Mouse (Mus musculus): ENCODE results near the gene Mknk2.

Gene Mknk2

GRCm38 (mm10) chr10:80669737-80670485, 8.0 kb downstream of the Mknk2 start:
- DNase-seq = peak; percentile 90

- no peak for DNase-seq
These were observed 8.9 kb downstream of the Mknk2 start for GRCm38 (mm10) chr10:80669018-80669417.

- peak; percentile 53 for DNase-seq
These were observed 9.3 kb downstream of the Mknk2 start for GRCm38 (mm10) chr10:80668614-80669013.

- DNase-seq = no peak
These were observed 11.0 kb downstream of the Mknk2 start for GRCm38 (mm10) chr10:80666837-80667412.

- peak; percentile 41 for DNase-seq
These were observed 11.8 kb downstream of the Mknk2 start for GRCm38 (mm10) chr10:80665981-80666733.

- DNase-seq = peak; percentile 52
These were observed 12.5 kb downstream of the Mknk2 start for GRCm38 (mm10) chr10:80665459-80665858.

GRCm38 (mm10) chr10:80665016-80665380, 12.9 kb downstream of the Mknk2 start:
- peak; percentile 85 for DNase-seq

GRCm38 (mm10) chr10:80664197-80665015, 13.5 kb downstream of the Mknk2 start:
- peak; percentile 89 for DNase-seq

GRCm38 (mm10) chr10:80663485-80664196, 14.3 kb downstream of the Mknk2 start:
- DNase-seq = no peak

GRCm38 (mm10) chr10:80661149-80661548, 16.8 kb downstream of the Mknk2 start:
- peak; percentile 80 for DNase-seq

- DNase-seq = peak; percentile 92
These were observed 18.7 kb downstream of the Mknk2 start for GRCm38 (mm10) chr10:80659213-80659612.

- no peak for DNase-seq
These were observed 19.1 kb downstream of the Mknk2 start for GRCm38 (mm10) chr10:80658841-80659202.

- no peak for DNase-seq
These were observed 19.6 kb downstream of the Mknk2 start for GRCm38 (mm10) chr10:80658194-80658840.

GRCm38 (mm10) chr10:80656863-80657623, 20.9 kb downstream of the Mknk2 start, which contains the start of gene Btbd2:
TSS of gene Btbd2 (minus strand) at chr10:80657071.
- DNase-seq = no peak

GRCm38 (mm10) chr10:80656130-80656862, 21.6 kb downstream of the Mknk2 start:
- peak; percentile 100 for DNase-seq

GRCm38 (mm10) chr10:80655406-80656129, 22.3 kb downstream of the Mknk2 start:
- no peak for DNase-seq

- no peak for DNase-seq
These were observed 23.0 kb downstream of the Mknk2 start for GRCm38 (mm10) chr10:80654866-80655265.

- DNase-seq = no peak
These were observed 24.7 kb downstream of the Mknk2 start for GRCm38 (mm10) chr10:80653156-80653720.

GRCm38 (mm10) chr10:80650392-80650791, 27.5 kb downstream of the Mknk2 start:
- DNase-seq = no peak
